Mouse (Mus musculus) embryo, embryonic 10 days (tissue): ENCODE measurements around the gene Serpinb9g.
"Not testable (repeated sequence)": the region's sequence is repeated elsewhere in the genome, so short reads cannot be mapped to it uniquely, and the experiment has no call there.

ENCODE experiments used
- DNase-seq: peaks from one replicate; pipeline ENCODE4 v3.0.0-alpha.2; 2015; ENCODE audit warnings: low spot score

Gene Serpinb9g

DNA sequence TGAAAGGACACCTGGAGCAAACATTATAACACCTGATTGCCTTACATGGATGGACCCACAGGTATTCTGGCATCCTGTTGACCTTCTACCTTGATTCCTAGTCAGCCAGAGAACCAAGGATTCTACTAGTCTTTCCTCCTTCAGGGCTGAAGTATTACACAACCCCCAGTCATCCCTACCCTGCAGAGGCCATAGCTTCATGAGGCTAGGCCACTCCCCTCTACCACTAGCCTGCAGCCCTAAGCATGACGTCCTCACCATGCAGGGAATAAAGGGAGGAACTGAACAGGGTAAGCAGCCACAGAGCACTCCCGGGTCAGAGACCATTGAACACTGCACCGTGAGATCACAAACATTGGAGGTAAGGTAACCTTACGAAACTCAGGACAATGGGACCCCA is at the start of gene Serpinb9g:
Gene Serpinb9g (plus strand): TSS at position 301 of the 400 bp plus-strand sequence.
- DNase-seq, result not testable (repeated sequence)

DNA sequence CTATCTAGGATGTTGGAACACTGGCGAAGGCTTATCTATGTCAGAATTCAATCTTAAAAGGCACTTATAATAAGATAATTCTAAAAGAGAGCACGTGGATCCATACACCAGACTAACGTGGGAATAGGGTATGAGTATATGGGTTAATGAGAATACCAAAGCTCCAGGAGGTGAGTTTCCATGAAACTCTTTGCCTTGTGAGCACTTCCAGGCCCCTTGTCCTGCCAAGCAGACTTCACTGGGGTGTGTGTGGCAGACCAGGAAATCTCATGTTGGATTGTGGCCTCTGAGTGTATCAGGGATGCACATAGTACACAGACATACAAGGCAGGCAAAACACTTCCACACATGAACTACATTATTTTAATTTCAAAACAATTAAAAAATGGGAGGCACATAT is 718 bp upstream of the Serpinb9g start:
- DNase-seq, result not testable (repeated sequence)

DNA sequence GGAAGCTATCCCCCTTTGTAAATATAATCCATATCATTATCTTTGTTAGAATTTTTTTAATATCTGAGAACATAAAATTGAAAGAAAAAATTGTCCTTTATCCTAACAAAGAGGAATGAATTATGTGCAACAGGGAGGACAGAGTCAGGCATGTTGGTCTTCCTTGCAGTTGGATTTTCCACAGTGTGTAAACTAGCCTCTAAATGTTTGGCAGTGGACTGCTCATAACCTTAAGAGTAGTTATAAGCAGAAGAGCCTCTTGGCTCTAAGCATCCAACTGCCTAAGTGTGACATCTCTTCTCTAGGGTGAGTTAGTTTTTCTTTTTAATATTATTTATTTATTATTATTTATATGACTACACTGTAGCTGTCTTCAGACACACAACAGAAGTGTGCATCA is 40.0 kb downstream of the Serpinb9g start:
- no peak for DNase-seq

DNA sequence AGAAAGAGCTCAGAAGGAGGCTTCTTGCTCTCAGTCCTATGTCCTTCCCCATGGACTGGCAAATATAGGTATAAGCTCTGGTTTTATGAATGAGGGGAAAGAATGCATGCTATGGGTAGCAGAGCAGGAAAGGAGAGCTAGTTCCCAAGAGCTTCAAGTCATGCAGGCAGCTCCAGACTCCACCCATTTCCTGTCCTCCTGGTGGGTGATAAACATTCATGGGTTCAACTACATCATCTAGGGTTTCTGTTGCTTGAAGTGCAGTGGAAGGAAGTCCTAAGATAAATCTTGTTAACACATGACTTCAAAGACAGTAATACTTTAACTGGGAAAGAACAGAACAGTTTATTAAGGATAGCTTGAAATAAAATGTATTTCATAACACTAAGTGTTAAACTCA is 48.2 kb downstream of the Serpinb9g start:
- no peak for DNase-seq
